21 mouse cellular contexts compared by ENCODE assay signal in the genomic region with DNA sequence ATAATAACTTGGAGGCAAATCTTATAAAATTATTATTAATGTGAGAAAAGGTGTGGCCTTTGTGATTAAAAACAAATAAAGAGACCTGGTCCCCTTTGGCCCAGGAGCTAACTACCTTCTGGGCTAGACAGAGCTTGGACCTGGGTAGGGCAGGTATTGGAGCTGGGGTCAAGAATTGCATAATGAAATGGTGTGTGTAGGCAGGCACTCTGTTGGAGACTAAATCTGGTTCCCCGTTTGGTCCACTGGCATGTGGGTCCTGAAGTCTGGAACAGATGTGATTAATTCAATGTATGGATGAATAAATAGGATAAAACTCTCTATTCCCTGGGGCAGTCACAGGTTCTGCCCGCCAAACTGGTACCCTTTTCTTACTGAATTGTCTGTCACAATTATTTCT.
"Had no signal": no experiment of that assay in that cellular context is flagged by ENCODE, and none has a peak within 500 bp of the region (broad histone marks: within the 10 kb centered on the region; RNA-seq: fewer than 3 reads in every experiment).

No protein-coding gene starts in this region.

- H3K4me1 ChIP-seq: limb, embryonic 10.5 days; limb, embryonic 13.5 days; liver, embryonic 12.5 days; liver, embryonic 15.5 days; lung, embryonic 15.5 days; megakaryocyte, embryonic 14.5 days; neural tube, embryonic 12.5 days; neural tube, embryonic 15.5 days had no signal

- H3K36me3 ChIP-seq: limb, embryonic 10.5 days; limb, embryonic 13.5 days; liver, embryonic 12.5 days; liver, embryonic 15.5 days; lung, embryonic 15.5 days; midbrain, embryonic 10.5 days; midbrain, embryonic 15.5 days; neural tube, embryonic 12.5 days; neural tube, embryonic 15.5 days had no signal

- DNase-seq: kidney, adult 9 months; kidney, postnatal 14 days; kidney, postnatal 4 days; layer of hippocampus, adult 9-11 months; liver; lung, adult 18-20 months; lung, postnatal 10 days; lung, postnatal 36 days; thymus, adult 18-20 months; thymus, postnatal 4 days had no signal

- H3K27me3 ChIP-seq: limb, embryonic 13.5 days; liver, embryonic 12.5 days; liver, embryonic 15.5 days; lung, embryonic 15.5 days; megakaryocyte, embryonic 14.5 days; midbrain, embryonic 15.5 days; neural tube, embryonic 12.5 days; neural tube, embryonic 15.5 days had no signal

- H3K4me2 ChIP-seq: limb, embryonic 13.5 days; liver, embryonic 12.5 days; liver, embryonic 15.5 days; lung, embryonic 15.5 days; midbrain, embryonic 15.5 days; neural tube, embryonic 12.5 days; neural tube, embryonic 15.5 days had no signal

- H3K27ac ChIP-seq: layer of hippocampus, adult 2 months; limb, embryonic 10.5 days; limb, embryonic 13.5 days; liver, embryonic 12.5 days; liver, embryonic 15.5 days; lung, embryonic 15.5 days; midbrain, embryonic 10.5 days; midbrain, embryonic 15.5 days; neural tube, embryonic 12.5 days; neural tube, embryonic 15.5 days had no signal

- H3K9me3 ChIP-seq: limb, embryonic 10.5 days; limb, embryonic 13.5 days; liver, embryonic 12.5 days; liver, embryonic 15.5 days; lung, embryonic 15.5 days; megakaryocyte, embryonic 14.5 days; midbrain, embryonic 10.5 days; midbrain, embryonic 15.5 days; neural tube, embryonic 12.5 days; neural tube, embryonic 15.5 days had no signal

- H3K4me3 ChIP-seq: layer of hippocampus, adult 2 months; limb, embryonic 10.5 days; limb, embryonic 13.5 days; liver, embryonic 12.5 days; liver, embryonic 15.5 days; lung, embryonic 15.5 days; megakaryocyte, embryonic 14.5 days; midbrain, embryonic 10.5 days; midbrain, embryonic 15.5 days; neural tube, embryonic 12.5 days; neural tube, embryonic 15.5 days had no signal

- ATAC-seq: liver, embryonic 12.5 days; midbrain, embryonic 15.5 days had no signal

- H3K9ac ChIP-seq: limb, embryonic 13.5 days; liver, embryonic 12.5 days; liver, embryonic 15.5 days; lung, embryonic 15.5 days; midbrain, embryonic 15.5 days; neural tube, embryonic 12.5 days; neural tube, embryonic 15.5 days had no signal
